In genomic region chr5:24841662-24842273, GRCm38 (mm10) we compare ENCODE assay signal across 8 mouse cellular contexts. TPM values are rescaled to one million over a fixed set of nuclear protein-coding genes. Genes with fewer than 3 reads are reported as not detected.
DNase-seq lines count a peak whose midpoint lies in the region; ATAC-seq and TF ChIP-seq lines count a peak whose summit lies in the region.

No protein-coding gene starts in this region.

- TF ChIP-seq POLR2A in myocyte (IDR thresholded peaks at IDR 0.05; ENCODE audit: insufficient read length, low read depth): no peak

- peak overlapping the region; percentile 94 for H3ac ChIP-seq in myocyte (ENCODE audit: control insufficient read depth, insufficient read length)

- peaks cover 51% of the 10 kb centered on the region for H3K79me2 ChIP-seq in myocyte (ENCODE audit: control insufficient read depth, insufficient read depth)

- no peaks in the 10 kb centered on the region for H3K9me3 ChIP-seq in heart, embryonic 10.5 days
- no peaks in the 10 kb centered on the region for H3K9me3 ChIP-seq in ES-E14 (ENCODE audit: control insufficient read depth, insufficient read depth, low read depth, low read length)
- no peaks in the 10 kb centered on the region for H3K9me3 ChIP-seq in embryonic facial prominence, embryonic 12.5 days
- no peaks in the 10 kb centered on the region for H3K9me3 ChIP-seq in heart, embryonic 15.5 days (replicated peaks)
- H3K9me3 ChIP-seq in liver, embryonic 11.5 days (ENCODE audit: control insufficient read depth, low read length): no peaks in the 10 kb centered on the region

- H3K4me1 ChIP-seq in heart, embryonic 10.5 days: peaks cover 34% of the 10 kb centered on the region
- H3K4me1 ChIP-seq in ES-E14 (ENCODE audit: control insufficient read depth in 2 of 2, insufficient read depth in 2 of 2, low read length in 2 of 2, poor library complexity in 1 of 2): peaks cover 0 to 7% of the 10 kb centered on the region in 2 experiments; a peak in 2 of 4 replicates
- H3K4me1 ChIP-seq in embryonic facial prominence, embryonic 12.5 days: peaks cover 14% of the 10 kb centered on the region
- H3K4me1 ChIP-seq in heart, embryonic 15.5 days (replicated peaks): peaks cover 41% of the 10 kb centered on the region
- H3K4me1 ChIP-seq in liver, embryonic 11.5 days (replicated peaks; ENCODE audit: control insufficient read depth, insufficient read depth, low read length): peaks cover 35% of the 10 kb centered on the region

- H3K27ac ChIP-seq in heart, embryonic 10.5 days: peak overlapping the region; percentile 97
- peak overlapping the region; percentile 96 for H3K27ac ChIP-seq in ES-E14 (ENCODE audit: insufficient read depth, low read depth, low read length, poor library complexity, severe bottlenecking)
- H3K27ac ChIP-seq in embryonic facial prominence, embryonic 12.5 days: peak overlapping the region; percentile 99
- H3K27ac ChIP-seq in heart, embryonic 15.5 days: peak overlapping the region; percentile 99
- peak overlapping the region; percentile 100 for H3K27ac ChIP-seq in liver, embryonic 11.5 days (ENCODE audit: low read depth, low read length)

- H3K4me2 ChIP-seq in embryonic facial prominence, embryonic 12.5 days (replicated peaks): peak overlapping the region; percentile 82
- peak overlapping the region; percentile 80 for H3K4me2 ChIP-seq in heart, embryonic 15.5 days
- H3K4me2 ChIP-seq in liver, embryonic 11.5 days: peak overlapping the region; percentile 91
- peak overlapping the region; percentile 95 for H3K4me2 ChIP-seq in myocyte (ENCODE audit: low read depth)

- peak; percentile 83 for DNase-seq in heart, embryonic 10.5 days (ENCODE audit: low spot score)
- no peak for DNase-seq in heart, postnatal 25 days (ENCODE audit: low spot score)
- no peak for DNase-seq in ES-E14 (ENCODE audit: low read depth, low spot score)
- no peak for DNase-seq in liver, embryonic 11.5 days (ENCODE audit: low spot score)

- H3K9ac ChIP-seq in ES-E14 (ENCODE audit: insufficient read depth, low read depth, low read length, poor library complexity, severe bottlenecking): peak overlapping the region; percentile 97
- H3K9ac ChIP-seq in embryonic facial prominence, embryonic 12.5 days: peak overlapping the region; percentile 96
- peak overlapping the region; percentile 90 for H3K9ac ChIP-seq in heart, embryonic 15.5 days
- H3K9ac ChIP-seq in liver, embryonic 11.5 days (ENCODE audit: low read depth, low read length): peak overlapping the region; percentile 99

- in situ Hi-C loops in ES-E14 (cut with MboI; ENCODE audit: low sequenced_read_pairs in 2 of 2, unreplicated experiment in 2 of 2): no loop called here

- peaks cover 5% of the 10 kb centered on the region; the same call in 1 of the 2 replicates for H3K36me3 ChIP-seq in heart, embryonic 10.5 days
- H3K36me3 ChIP-seq in ES-E14 (ENCODE audit: control insufficient read depth, insufficient read depth, low read length, poor library complexity, severe bottlenecking): no peaks in the 10 kb centered on the region; the same call in 1 of the 2 replicates
- no peaks in the 10 kb centered on the region for H3K36me3 ChIP-seq in embryonic facial prominence, embryonic 12.5 days
- no peaks in the 10 kb centered on the region for H3K36me3 ChIP-seq in heart, embryonic 15.5 days
- no peaks in the 10 kb centered on the region for H3K36me3 ChIP-seq in liver, embryonic 11.5 days (ENCODE audit: control insufficient read depth, insufficient read depth, low read length)
- no peaks in the 10 kb centered on the region for H3K36me3 ChIP-seq in myocyte (ENCODE audit: control insufficient read depth, insufficient read depth)

- peak overlapping the region; percentile 89 for H3K4me3 ChIP-seq in heart, embryonic 10.5 days
- H3K4me3 ChIP-seq in ES-E14 (ENCODE audit: insufficient read depth in 1 of 2, low read depth in 1 of 2, low read length in 2 of 2, poor library complexity in 1 of 2, severe bottlenecking in 1 of 2) (peak overlapping the region; percentile 94 to 99), myocyte (peak overlapping the region; percentile 89)
- H3K4me3 ChIP-seq in embryonic facial prominence, embryonic 12.5 days: peak overlapping the region; percentile 96
- peak overlapping the region; percentile 84 for H3K4me3 ChIP-seq in heart, embryonic 15.5 days
- H3K4me3 ChIP-seq in liver, embryonic 11.5 days (ENCODE audit: low read depth, low read length): peak overlapping the region; percentile 99

- H3K27me3 ChIP-seq in heart, embryonic 10.5 days (ENCODE audit: insufficient read depth, poor library complexity, severe bottlenecking): no peaks in the 10 kb centered on the region
- H3K27me3 ChIP-seq in embryonic facial prominence, embryonic 12.5 days: no peaks in the 10 kb centered on the region
- no peaks in the 10 kb centered on the region for H3K27me3 ChIP-seq in heart, embryonic 15.5 days
- H3K27me3 ChIP-seq in liver, embryonic 11.5 days (replicated peaks; ENCODE audit: control insufficient read depth, insufficient read depth, low read length): no peaks in the 10 kb centered on the region
- H3K27me3 ChIP-seq in myocyte (ENCODE audit: control insufficient read depth, insufficient read depth, insufficient read length): no peaks in the 10 kb centered on the region

- ATAC-seq in embryonic facial prominence, embryonic 12.5 days (ENCODE audit: insufficient number of reproducible peaks, insufficient read depth, low FRiP score, low TSS enrichment): 0 out of 2 replicates have a peak, but pooled peaks have one; percentile 6
- ATAC-seq in heart, embryonic 15.5 days (replicated peaks; ENCODE audit: insufficient number of reproducible peaks, insufficient read depth, low FRiP score, low read depth): peak; percentile 3; the same call in 1 of the 2 replicates
- peak; percentile 10 for ATAC-seq in liver, embryonic 11.5 days (replicated peaks; ENCODE audit: low FRiP score)
- no peak; the same call in 1 of the 2 replicates for ATAC-seq in megakaryocyte progenitor cell, adult 5-6 weeks (replicated peaks; ENCODE audit: poor library complexity)

- under 1% methylated on average over 50 of the region's 50 CpGs for WGBS in heart, embryonic 10.5 days
- 0% methylated on average over 38 of the region's 50 CpGs for WGBS in embryonic facial prominence, embryonic 12.5 days
- under 1% methylated on average over 50 of the region's 50 CpGs for WGBS in heart, embryonic 15.5 days
- WGBS in liver, embryonic 11.5 days: 0% methylated on average over 50 of the region's 50 CpGs

- intact Hi-C loops in heart, postnatal 25 days (cut with DNase I): loop anchor here (5.0 to 10.0 kb wide), 2 partner anchors 154 to 653 kb away; partner anchors contain the start of genes Kmt2c and Nub1

TF ChIP-seq in ES-E14, 5 proteins besides CTCF, POLR2A, EP300 and RAD21:
- TF ChIP-seq CHD2 (IDR thresholded peaks at IDR 0.05; ENCODE audit: low read depth, low read length) (no peak), ZC3H11A (IDR thresholded peaks at IDR 0.05; ENCODE audit: borderline replicate concordance, low read depth, low read length) (no peak), ZNF384 (IDR thresholded peaks at IDR 0.05; ENCODE audit: low read depth, low read length) (no peak), HCFC1 (IDR thresholded peaks at IDR 0.05; ENCODE audit: borderline replicate concordance, insufficient read depth, low read length) (no peak), MAFK (IDR thresholded peaks at IDR 0.05; ENCODE audit: insufficient read depth, low read depth, low read length) (no peak)

TF ChIP-seq in myocyte, 11 proteins besides CTCF, POLR2A, EP300 and RAD21:
- no peak for TF ChIP-seq MAX (IDR thresholded peaks at IDR 0.05; ENCODE audit: low read depth)
- peak in 1 of 3 experiments; percentile 68 for TF ChIP-seq MYOD1 (IDR thresholded peaks at IDR 0.05; ENCODE audit: control insufficient read depth in 1 of 3, insufficient read length in 2 of 3, low read depth in 2 of 3)
- no peak for TF ChIP-seq SRF (IDR thresholded peaks at IDR 0.05; ENCODE audit: control insufficient read depth, insufficient read length, low read depth)
- TF ChIP-seq POLR2AphosphoS2 (IDR thresholded peaks at IDR 0.05; ENCODE audit: insufficient read length, low read depth): no peak

RNA-seq across cellular contexts. Expression of gene Rheb, which starts 0.7 kb away (rescaled TPM):
- 219 and 225 TPM in 2 replicates for polyA plus RNA-seq in heart, embryonic 10.5 days (2016; fragmentation: Nextera tagmentation; extraction: Ambion mirVana)
- 10 to 100 TPM; 75.5 to 82.9 TPM for total RNA-seq in heart, postnatal 25 days (2021)
- 39.7 and 45.6 TPM in 2 replicates for total RNA-seq in ES-E14 (2012; rRNA removed)
- polyA plus RNA-seq in embryonic facial prominence, embryonic 12.5 days (2016; fragmentation: Nextera tagmentation; extraction: Ambion mirVana): 191 and 197 TPM in 2 replicates
- polyA plus RNA-seq in heart, embryonic 15.5 days (2015; fragmentation: Nextera tagmentation; extraction: Ambion mirVana): 211 and 262 TPM in 2 replicates
- polyA plus RNA-seq in liver, embryonic 11.5 days (2014; fragmentation: Nextera tagmentation; extraction: Ambion mirVana): 168 and 169 TPM in 2 replicates
- polyA plus RNA-seq in myocyte (2012; fragmentation: generic; extraction: Trizol): 64.4 TPM
- total RNA-seq in megakaryocyte progenitor cell, adult 5-6 weeks (2015): 102 and 112 TPM in 2 replicates
- 45.9 and 46.0 TPM in 2 replicates for total RNA-seq in megakaryocyte progenitor cell, adult 5-6 weeks (2017)
